Comparison of ENCODE assay signal across 23 mouse cellular contexts in the genomic region with DNA sequence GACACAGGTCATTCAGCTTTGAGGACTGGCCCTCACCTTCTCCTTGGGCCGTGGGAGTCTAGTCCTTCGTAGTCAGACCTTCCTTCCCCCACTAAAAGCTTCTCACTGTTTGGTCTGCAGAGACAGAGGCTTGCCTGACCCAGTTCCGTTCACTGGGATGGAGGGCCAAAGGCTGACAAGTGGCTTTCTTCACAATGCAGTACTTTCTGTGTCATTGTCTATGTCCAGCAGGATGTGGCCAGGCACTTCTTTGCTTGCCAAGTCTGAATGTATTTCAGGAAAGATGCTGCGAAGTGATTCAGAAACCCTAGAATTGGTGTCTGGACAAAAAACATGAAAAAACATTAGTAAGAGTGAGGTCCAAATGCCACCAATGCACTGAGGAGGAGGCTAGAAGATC.
"Had no signal": no experiment of that assay in that cellular context is flagged by ENCODE, and none has a peak within 500 bp of the region (broad histone marks: within the 10 kb centered on the region; RNA-seq: fewer than 3 reads in every experiment).

No protein-coding gene starts in this region.

- H3K9me3 ChIP-seq: heart, embryonic 10.5 days; heart, embryonic 12.5 days; intestine, embryonic 15.5 days; limb, embryonic 10.5 days; limb, embryonic 12.5 days; liver, embryonic 13.5 days had no signal

- ATAC-seq: inflammation-experienced regulatory T-cells, adult 6 months; intestine, embryonic 15.5 days; intestine, postnatal 0 days had no signal

- H3K27me3 ChIP-seq: heart, embryonic 12.5 days; intestine, embryonic 15.5 days; limb, embryonic 12.5 days; liver, embryonic 13.5 days had no signal

- H3K27ac ChIP-seq: gastrocnemius, adult 2 months; heart, embryonic 10.5 days; hindbrain, embryonic 14.5 days; intestine, embryonic 15.5 days; left cerebral cortex, adult 2 months; limb, embryonic 10.5 days; limb, embryonic 12.5 days; liver, embryonic 13.5 days had no signal

- H3K4me1 ChIP-seq: heart, embryonic 10.5 days; heart, embryonic 12.5 days; intestine, embryonic 15.5 days; limb, embryonic 10.5 days; limb, embryonic 12.5 days; liver, embryonic 13.5 days had no signal

- H3K4me3 ChIP-seq: gastrocnemius, adult 2 months; heart, embryonic 10.5 days; heart, embryonic 12.5 days; intestine, embryonic 15.5 days; left cerebral cortex, adult 2 months; limb, embryonic 10.5 days; limb, embryonic 12.5 days; liver, embryonic 13.5 days had no signal

- H3K9ac ChIP-seq: heart, embryonic 12.5 days; hindbrain, embryonic 14.5 days; intestine, embryonic 15.5 days; limb, embryonic 12.5 days; liver, embryonic 13.5 days had no signal

- H3K4me2 ChIP-seq: heart, embryonic 12.5 days; hindbrain, embryonic 14.5 days; intestine, embryonic 15.5 days; limb, embryonic 12.5 days; liver, embryonic 11.5 days; liver, embryonic 13.5 days had no signal

- DNase-seq: gastrocnemius, adult 2 months; gastrocnemius, postnatal 10 days; gastrocnemius, postnatal 25 days; heart, adult 18-20 months; heart, postnatal 10 days; heart, postnatal 4 days; kidney, adult 18-20 months; kidney, postnatal 10 days; kidney, postnatal 25 days; kidney, postnatal 4 days; layer of hippocampus, adult 9-11 months; liver; liver, embryonic 13.5 days had no signal
